Mouse (Mus musculus): ENCODE data around the gene Ucp1. TPM values are rescaled to one million over a fixed set of nuclear protein-coding genes. Genes with fewer than 3 reads are reported as not detected.

Gene Ucp1
- not detected for polyA plus RNA-seq (2012; fragmentation: generic; extraction: Trizol)

GRCm38 (mm10) chr8:83290176-83290575 is at the start of gene Ucp1:
TSS of gene Ucp1 (plus strand) at chr8:83290352.

GRCm38 (mm10) chr8:83331899-83332697 is 41.9 kb downstream of the Ucp1 start, which contains the start of gene Elmod2:
TSS of gene Elmod2 (minus strand) at chr8:83332486.

Other genes with a start within 250 kb of the Ucp1 start
- 1 to 10 TPM in 1 of 2 experiments, under 1 TPM in 1; 0.37 to 2.6 TPM for gene Tbc1d9, start 125.0 kb upstream of the Ucp1 start, polyA plus RNA-seq (2012; fragmentation: generic; extraction: Trizol)
- gene Gm10645, start 124.2 kb upstream of the Ucp1 start, polyA plus RNA-seq (2012; fragmentation: generic; extraction: Trizol) = 1 to 10 TPM in 1 of 2 experiments, under 1 TPM in 1; 0.27 to 2.0 TPM
- gene Elmod2, start 42.1 kb downstream of the Ucp1 start, polyA plus RNA-seq (2012; fragmentation: generic; extraction: Trizol) = 1 to 10 TPM in 1 of 2 experiments, under 1 TPM in 1; 0.16 to 1.2 TPM
- gene Mgat4d, start 58.1 kb downstream of the Ucp1 start, polyA plus RNA-seq (2012; fragmentation: generic; extraction: Trizol) = not detected
- not detected for gene Clgn, start 99.5 kb downstream of the Ucp1 start, polyA plus RNA-seq (2012; fragmentation: generic; extraction: Trizol)
- 10 to 100 TPM in 1 of 2 experiments, 1 to 10 TPM in 1; 4.7 to 14.5 TPM for gene Scoc, start 168.0 kb downstream of the Ucp1 start, polyA plus RNA-seq (2012; fragmentation: generic; extraction: Trizol)
- gene Olfr370, start 245.4 kb downstream of the Ucp1 start, polyA plus RNA-seq (2012; fragmentation: generic; extraction: Trizol) = not detected

Measured in C3H10T1/2 (cell line).